Mouse (Mus musculus) Muller cell, postnatal 12 days (primary cell): ENCODE results near the gene Magi3.
A peak's percentile ranks its signal among the peaks of the same experiment; 100 is the strongest.

ENCODE experiments used
- DNase-seq: peaks from one replicate; pipeline ENCODE4 v3.0.0-alpha.2; 2015; ENCODE audit errors: inconsistent ontology term

Magi3 gene

GRCm38 (mm10) chr3:104032086-104032485, 188.1 kb downstream of the Magi3 start:
- DNase-seq: no peak

GRCm38 (mm10) chr3:104026938-104027337, 193.2 kb downstream of the Magi3 start:
- DNase-seq: no peak

- DNase-seq: no peak
Measured at GRCm38 (mm10) chr3:104020101-104020500, 200.1 kb downstream of the Magi3 start.

GRCm38 (mm10) chr3:104019453-104019852, 200.7 kb downstream of the Magi3 start:
- no peak for DNase-seq

GRCm38 (mm10) chr3:104017931-104018330, 202.2 kb downstream of the Magi3 start:
- DNase-seq: no peak

- no peak for DNase-seq
Measured at GRCm38 (mm10) chr3:104011972-104012371, 208.2 kb downstream of the Magi3 start.

GRCm38 (mm10) chr3:104009924-104010662, 210.1 kb downstream of the Magi3 start:
- no peak for DNase-seq

- DNase-seq: peak; percentile 76
Measured at GRCm38 (mm10) chr3:104007479-104007878, 212.7 kb downstream of the Magi3 start.

- no peak for DNase-seq
Measured at GRCm38 (mm10) chr3:104006896-104007466, 213.2 kb downstream of the Magi3 start.

- DNase-seq: no peak
Measured at GRCm38 (mm10) chr3:103998724-103999123, 221.4 kb downstream of the Magi3 start.

GRCm38 (mm10) chr3:103991271-103991670, 228.9 kb downstream of the Magi3 start:
- no peak for DNase-seq

GRCm38 (mm10) chr3:103989352-103989751, 230.8 kb downstream of the Magi3 start:
- no peak for DNase-seq

GRCm38 (mm10) chr3:103987831-103988432, 232.2 kb downstream of the Magi3 start:
- DNase-seq: peak; percentile 82

GRCm38 (mm10) chr3:103985194-103985593, 235.0 kb downstream of the Magi3 start:
- no peak for DNase-seq

GRCm38 (mm10) chr3:103984556-103984955, 235.6 kb downstream of the Magi3 start:
- DNase-seq: peak; percentile 65

- no peak for DNase-seq
Measured at GRCm38 (mm10) chr3:103971157-103971556, 249.0 kb downstream of the Magi3 start.

GRCm38 (mm10) chr3:103968701-103969100, 251.5 kb downstream of the Magi3 start:
- DNase-seq: peak; percentile 77

GRCm38 (mm10) chr3:103967861-103968691, 252.1 kb downstream of the Magi3 start, which contains the start of gene Phtf1:
Phtf1 (plus strand) TSS chr3:103968110.
- DNase-seq: peak; percentile 94

- DNase-seq: no peak
Measured at GRCm38 (mm10) chr3:103967231-103967630, 252.9 kb downstream of the Magi3 start.
